Mouse (Mus musculus): ENCODE results near the gene Stxbp5l. TPM values are rescaled to one million over a fixed set of nuclear protein-coding genes. Genes with fewer than 3 reads are reported as not detected.
A peak's percentile ranks its signal among the peaks of the same experiment; 100 is the strongest.
"Not testable (repeated sequence)": the region's sequence is repeated elsewhere in the genome, so short reads cannot be mapped to it uniquely, and the experiment has no call there.

The Stxbp5l gene
- total RNA-seq (2014; fragmentation: Nextera tagmentation) (not detected in 2 replicates), total RNA-seq (2017) (not detected in 2 replicates)

DNA sequence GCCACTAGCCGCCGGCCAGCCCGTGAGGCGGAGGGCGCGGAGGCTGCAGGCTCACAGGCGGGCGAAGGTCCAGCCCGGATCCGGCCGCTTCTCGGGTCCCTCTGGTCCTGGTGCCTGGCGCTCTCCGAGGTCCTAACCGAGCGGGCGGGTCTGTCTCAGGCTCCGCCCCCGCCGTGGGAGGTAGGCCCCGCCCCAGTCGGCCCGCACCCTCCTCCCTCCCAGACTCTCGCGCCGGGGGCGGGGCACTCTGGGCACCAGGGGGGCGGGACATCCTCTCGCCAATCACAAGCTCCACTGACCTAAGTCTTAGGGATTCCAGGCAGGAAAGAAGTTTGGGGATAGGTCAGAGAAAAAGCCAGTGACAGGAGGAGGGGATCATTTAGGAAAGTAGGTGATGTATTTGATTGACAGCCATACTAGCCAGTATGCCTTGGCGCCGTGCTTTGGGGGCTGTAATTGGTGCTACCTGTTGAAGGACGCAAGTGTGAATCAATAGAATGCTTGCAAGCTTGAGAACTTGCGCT is at the start of gene Stxbp5l:
Stxbp5l (minus strand) TSS at position 142 of the 524 bp plus-strand sequence.
- ATAC-seq (replicated peaks; ENCODE audit: low FRiP score, low TSS enrichment, poor library complexity, severe bottlenecking): peak; percentile 96

DNA sequence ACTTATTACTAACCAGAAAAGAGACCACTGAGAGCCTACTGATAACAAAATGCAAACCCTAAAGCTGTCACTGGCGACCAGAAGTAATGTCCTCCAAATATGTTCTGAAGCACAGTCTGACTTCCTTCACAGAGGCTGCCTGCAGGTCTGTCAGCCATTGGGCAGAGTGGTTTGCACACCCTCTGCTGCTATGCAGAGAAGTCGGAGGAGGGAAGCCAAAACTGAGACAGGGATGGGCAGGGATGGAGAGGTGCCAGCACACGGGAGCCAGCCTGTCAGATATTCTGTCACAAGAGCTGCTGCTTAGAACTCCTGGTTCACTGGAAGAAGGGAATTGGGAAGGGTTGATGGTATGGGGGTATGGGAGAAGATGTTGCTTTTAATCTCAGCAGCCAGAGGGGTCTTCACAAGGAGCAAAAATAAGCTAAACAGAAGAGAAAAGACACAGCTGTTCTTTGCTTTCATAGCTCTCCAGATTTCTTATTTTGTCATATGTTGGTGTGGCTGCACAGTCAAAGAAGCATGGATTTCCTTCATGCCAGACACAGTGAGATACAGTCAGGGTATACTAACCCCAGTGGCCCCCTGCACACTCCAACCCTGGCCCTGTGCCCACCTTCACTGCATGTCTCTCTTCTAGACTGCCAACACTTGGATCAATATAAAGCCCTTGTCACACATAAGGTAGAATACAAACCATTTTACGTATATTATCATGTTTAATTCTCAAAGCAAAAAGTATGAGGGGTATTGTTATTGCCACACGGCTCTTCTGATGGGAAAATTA is 48.8 kb upstream of the Stxbp5l start:
- no peak for ATAC-seq (replicated peaks; ENCODE audit: low FRiP score, low TSS enrichment, poor library complexity, severe bottlenecking)

DNA sequence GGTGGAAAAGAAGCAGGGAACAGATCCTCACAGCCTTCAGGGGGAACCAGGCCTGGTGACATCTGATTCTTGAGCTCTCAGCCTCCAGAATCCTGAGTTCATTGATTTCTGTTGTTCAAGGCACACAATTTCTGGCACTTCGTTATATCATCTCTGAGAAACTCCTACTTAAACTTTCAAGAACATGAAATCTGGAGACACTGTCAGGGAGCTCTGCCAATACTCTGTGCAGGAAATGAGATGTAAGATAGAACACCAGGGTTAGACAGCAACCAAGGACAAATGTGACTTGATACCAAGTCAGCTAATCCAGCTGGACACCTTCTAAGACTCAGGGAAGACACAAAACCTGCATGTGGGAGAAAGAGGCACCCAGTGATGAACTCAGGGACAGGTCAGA is 40.7 kb upstream of the Stxbp5l start:
- ATAC-seq (replicated peaks; ENCODE audit: low FRiP score, low TSS enrichment, poor library complexity, severe bottlenecking): no peak

DNA sequence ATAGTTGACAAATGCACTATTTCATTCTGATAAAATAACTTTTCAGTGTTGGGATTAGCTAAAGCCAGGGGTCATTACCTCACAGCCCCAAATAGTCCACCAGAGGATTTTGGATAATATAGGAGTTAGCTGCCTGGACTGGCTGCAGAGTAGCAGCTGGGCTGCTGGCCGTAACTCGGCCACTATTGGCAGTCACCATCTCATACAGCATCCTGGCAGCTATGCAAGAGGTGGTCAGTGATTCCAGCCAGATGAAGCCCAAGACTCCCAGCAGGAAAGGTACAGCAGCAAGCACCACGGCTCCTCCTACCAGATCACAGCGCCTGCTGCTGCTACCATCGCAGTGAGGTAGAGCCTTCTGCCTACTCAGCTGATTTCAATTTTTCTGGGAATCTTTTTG is 38.1 kb upstream of the Stxbp5l start:
- no peak for ATAC-seq (replicated peaks; ENCODE audit: low FRiP score, low TSS enrichment, poor library complexity, severe bottlenecking)

DNA sequence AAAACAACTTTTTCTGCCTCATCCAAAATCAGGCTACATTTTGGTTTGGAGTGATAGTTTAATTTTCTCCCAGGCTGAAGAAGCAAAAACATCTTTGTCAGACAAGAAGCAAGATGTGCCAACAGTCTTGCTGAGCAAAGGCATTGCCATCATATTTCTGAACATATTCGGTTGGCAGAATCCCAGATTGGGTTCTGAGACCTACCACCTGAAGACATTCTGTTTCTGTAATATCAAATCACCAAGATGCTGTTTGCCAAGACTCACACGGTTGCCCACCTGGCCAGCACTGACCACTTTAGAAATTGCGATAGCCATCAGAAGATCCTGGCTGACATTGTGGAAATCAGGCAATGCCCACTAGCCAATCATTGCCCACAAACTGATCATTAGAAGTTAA is 37.1 kb upstream of the Stxbp5l start:
- no peak for ATAC-seq (replicated peaks; ENCODE audit: low FRiP score, low TSS enrichment, poor library complexity, severe bottlenecking)

DNA sequence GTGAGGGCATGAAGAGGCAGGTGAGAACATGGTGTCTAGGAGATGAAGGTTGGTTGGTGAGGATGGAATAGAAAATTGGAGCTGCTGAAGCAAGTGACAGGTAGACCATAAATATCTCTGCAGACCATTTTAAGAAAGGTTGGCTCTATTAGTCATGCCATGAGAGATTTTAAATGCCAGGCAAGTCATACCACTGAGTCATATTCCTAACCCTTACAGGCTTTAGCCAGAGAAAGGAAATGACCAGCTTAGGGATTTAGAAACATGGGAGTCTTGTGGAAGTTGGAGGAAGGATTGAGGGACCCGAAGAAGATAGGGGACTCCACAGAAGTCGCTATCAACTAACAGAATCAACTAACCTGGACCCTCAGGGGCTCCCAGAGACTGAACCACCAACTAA is 35.8 kb upstream of the Stxbp5l start:
- no peak for ATAC-seq (replicated peaks; ENCODE audit: low FRiP score, low TSS enrichment, poor library complexity, severe bottlenecking)

DNA sequence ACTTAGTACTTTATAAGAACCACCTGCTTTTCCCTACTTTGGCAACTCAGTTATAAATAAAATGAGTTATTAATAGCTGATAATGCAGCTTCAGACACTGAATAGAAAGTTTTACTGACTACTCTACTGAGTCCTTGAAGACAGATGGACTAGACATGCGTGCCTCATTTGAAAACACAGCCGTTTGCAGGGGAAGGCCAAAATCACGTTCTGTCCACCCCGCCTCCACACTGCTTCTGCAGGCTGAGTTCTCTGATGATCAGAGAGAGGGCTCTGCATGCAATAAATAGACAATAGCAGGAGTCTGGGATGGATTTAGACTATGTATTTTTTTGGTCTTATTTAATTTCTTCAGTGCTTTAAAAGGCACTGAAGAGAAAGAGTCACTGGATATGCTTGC is 20.8 kb upstream of the Stxbp5l start:
- no peak for ATAC-seq (replicated peaks; ENCODE audit: low FRiP score, low TSS enrichment, poor library complexity, severe bottlenecking)

DNA sequence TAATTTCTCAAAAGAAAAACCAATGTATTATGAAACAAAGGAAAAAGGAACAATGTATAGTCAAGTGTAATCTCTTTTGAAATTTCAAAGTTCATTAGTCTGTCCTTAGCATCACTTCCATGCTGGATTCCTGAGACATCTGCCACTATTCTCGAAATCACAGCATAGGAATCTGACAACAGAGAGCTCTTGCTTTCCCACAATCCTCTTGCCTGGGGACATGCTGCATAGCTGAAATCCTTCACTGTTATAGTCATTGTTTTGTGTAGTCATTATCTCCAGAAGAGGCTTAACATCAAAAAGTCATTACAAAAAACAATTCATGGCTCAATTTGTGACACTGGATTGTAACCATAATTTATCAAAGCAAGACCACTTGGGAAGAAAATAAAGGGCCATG is 20.2 kb upstream of the Stxbp5l start:
- no peak for ATAC-seq (replicated peaks; ENCODE audit: low FRiP score, low TSS enrichment, poor library complexity, severe bottlenecking)

DNA sequence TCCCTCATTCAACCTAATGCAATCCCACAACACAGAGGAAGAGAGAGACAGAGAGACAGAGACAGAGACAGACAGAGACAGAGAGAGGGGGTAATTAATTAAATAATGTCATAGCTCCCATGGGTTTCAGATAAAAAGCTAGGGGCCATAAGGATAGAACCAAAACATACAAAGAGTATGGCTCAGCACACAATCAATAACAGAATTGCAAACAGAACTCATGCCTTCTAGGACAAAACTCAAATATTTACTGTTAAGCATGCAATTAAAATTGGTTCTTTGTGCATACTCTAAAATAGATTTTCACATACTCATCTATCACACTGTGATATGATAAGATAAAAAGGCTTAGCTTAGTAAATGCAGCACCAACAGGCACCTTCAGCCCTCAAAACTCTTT is 5.2 kb upstream of the Stxbp5l start:
- ATAC-seq (replicated peaks; ENCODE audit: low FRiP score, low TSS enrichment, poor library complexity, severe bottlenecking): no peak

DNA sequence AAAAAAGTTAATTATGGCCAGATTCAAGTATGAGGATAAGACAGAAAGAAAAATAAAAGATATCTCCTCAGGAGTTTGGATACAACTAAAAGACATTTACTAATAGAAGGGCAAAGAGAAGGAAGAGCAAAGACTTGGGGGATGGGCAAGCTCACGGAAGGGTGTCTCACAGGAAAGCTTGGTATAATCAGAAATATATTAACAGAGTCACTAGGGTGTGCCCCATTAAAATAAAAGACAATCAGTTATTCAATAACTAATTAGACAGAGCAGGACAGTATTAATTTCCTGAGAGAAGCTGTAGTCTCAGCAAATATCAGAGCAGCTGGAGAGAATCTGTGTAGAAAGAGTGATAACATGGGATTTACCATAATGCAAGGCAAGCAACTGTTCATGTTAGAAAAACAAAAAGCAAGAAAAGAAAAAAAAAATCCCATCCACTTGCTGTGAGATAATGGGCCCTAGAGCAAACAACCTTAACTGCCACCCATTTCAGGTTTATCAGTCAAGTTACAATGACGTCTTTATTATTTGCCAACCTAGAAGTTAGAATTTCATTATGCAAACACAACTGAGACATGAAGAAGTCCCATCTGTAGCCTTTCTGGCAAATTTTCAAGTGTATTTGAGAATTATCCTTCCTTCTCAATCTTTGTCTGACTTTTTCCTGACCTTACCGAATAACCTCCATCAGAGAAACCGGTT is 4.6 kb upstream of the Stxbp5l start:
- no peak for ATAC-seq (replicated peaks; ENCODE audit: low FRiP score, low TSS enrichment, poor library complexity, severe bottlenecking)

DNA sequence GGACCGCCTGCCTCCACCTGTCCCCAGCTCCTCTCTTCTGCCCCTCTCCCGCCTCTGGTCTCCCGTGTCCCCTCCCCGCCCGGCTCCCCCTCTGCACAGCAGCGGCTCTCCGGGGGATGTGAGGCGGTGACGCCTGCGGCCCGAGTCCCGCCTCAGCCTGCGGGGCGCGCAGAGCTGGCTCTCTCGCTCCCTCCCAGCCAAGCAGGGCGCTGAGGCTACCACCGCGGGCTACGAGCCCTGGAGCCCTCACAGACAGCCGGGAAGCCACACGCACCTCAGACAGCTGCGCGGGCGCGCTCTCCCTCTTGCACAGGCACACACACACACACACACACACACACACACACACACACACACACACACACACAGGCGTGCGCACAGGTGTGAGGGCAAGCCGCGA is 393 bp downstream of the Stxbp5l start:
- peak; percentile 25; the same call in 1 of the 2 replicates for ATAC-seq (replicated peaks; ENCODE audit: low FRiP score, low TSS enrichment, poor library complexity, severe bottlenecking)

DNA sequence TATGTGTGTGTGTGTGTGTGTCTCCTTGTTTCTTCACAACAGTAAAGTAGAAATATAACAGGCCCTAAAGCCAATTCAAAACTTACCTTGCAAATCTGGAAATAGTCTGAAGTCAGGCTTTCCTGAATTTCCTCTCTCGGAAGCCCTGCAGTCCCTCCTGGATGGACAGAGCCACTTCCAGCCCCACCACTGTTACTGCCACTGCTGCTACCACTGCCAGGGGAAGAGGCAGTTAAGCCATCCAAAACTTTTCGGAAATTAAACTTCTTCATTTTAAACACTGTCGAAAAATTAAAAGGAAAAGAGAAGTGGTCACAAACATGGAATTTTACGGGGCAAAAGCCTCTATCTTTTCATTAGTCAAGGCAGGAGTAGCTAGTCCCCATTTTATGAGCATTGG is 1.3 kb downstream of the Stxbp5l start:
- ATAC-seq (replicated peaks; ENCODE audit: low FRiP score, low TSS enrichment, poor library complexity, severe bottlenecking): no peak

DNA sequence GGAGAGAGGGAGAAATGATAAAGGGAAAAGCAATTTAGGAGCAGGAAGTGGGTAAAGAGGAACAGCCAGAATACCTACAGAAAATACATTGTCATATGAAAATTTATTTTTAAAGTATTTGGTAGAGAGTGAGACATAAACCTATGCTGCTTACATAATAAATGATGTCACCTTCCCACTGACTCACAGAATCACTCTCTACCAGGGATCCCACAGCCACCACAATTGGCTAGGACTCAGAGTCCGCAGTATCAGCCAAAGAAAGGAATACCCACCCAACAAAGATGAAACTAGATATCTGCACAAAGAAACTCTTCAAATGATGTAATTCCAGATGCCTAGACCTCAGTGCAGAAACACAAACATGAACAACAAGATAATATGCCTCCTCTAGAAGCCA is 12.0 kb downstream of the Stxbp5l start:
- ATAC-seq (replicated peaks; ENCODE audit: low FRiP score, low TSS enrichment, poor library complexity, severe bottlenecking): no peak

DNA sequence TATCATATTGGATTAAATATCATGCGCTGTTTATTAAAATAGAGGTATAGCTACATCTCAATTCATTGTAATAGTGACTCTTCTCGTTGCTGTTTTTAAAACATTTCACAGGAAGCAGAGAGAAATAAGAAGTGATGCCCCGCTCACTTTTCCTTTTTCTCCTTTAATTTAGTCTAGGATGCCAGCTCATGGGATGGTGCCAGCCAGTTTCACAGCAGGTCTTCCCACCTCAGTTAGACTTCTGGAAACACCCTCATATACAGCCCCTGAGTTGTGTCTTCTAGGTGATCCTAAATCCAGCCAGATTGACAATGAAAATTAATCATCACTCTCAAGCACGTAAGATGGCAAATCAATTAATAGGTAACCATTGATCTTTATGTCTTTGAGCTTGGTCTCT is 17.3 kb downstream of the Stxbp5l start:
- no peak for ATAC-seq (replicated peaks; ENCODE audit: low FRiP score, low TSS enrichment, poor library complexity, severe bottlenecking)

DNA sequence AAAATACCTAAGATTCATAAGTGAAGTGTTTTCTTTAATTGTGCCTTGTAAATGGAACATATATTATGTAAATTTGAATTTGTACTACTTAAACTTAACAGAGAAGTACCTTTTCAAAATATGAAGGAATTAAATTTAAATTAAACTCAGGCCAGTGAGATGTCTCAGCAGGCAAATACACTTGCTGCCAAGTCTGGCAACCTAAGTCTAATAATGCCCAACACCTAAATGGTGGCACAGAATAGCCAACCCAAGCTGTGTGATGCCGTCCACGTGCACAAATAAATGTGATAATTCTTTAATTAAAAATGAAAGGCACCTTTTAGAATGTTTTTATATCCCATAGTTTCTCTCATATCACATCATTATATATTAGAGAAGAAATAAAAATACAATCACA is 20.8 kb downstream of the Stxbp5l start:
- no peak for ATAC-seq (replicated peaks; ENCODE audit: low FRiP score, low TSS enrichment, poor library complexity, severe bottlenecking)

DNA sequence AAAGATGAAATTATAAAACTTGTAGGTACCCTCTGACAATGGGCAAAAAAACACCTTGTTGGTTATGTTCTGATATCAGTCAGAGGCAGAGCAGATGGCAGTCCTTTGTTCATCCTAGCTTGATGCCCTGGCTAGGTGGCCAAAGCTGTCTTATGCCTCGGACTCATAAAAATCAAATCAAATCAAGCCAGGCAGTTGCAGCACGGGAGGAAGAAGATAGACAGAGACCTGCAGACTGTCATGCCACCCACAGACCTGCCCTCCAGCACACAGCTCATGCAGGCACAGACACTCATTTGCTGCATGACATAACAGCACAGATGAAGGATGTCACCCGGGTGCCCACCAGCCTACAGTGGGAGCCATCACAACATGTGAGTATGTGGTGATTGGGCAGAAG is 29.1 kb downstream of the Stxbp5l start:
- ATAC-seq (replicated peaks; ENCODE audit: low FRiP score, low TSS enrichment, poor library complexity, severe bottlenecking): no peak

DNA sequence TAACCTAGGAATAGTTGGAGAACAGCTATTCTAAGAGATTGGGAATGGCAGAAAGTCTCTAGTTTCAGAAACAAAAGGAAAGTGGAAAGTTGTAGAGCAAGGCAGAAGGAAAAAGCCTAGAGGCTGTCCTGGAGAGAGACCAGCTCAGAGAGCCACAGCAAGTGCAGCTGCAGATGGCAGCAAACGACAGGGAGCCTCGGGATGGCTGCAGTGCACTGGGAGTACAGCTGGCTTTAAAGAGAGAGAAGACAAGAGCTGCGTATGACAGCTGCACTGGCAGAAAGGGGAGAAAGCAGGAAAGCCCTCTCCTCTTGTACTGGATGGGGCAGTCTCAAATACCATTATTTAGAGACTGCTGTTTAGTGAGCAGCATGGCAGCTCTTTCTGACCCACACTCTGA is 37.7 kb downstream of the Stxbp5l start:
- no peak for ATAC-seq (replicated peaks; ENCODE audit: low FRiP score, low TSS enrichment, poor library complexity, severe bottlenecking)

DNA sequence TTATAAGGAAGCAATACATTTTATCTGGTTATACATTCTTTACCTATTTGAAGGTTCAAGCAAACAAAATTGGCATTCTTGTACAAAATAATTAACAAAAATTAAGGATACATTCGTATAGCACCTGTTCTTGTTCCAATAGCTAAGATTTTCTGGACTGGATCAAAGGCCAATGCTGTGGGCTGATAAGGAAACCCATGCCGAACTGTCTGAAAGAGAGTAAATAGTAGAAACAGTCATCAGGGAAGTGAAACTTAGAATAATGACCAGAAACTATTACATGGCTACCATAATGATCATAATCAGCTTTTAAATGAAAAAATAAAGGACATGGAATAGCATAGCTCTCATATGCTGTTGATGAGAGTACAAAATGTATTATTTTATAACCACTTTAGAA is 39.8 kb downstream of the Stxbp5l start:
- no peak for ATAC-seq (replicated peaks; ENCODE audit: low FRiP score, low TSS enrichment, poor library complexity, severe bottlenecking)

DNA sequence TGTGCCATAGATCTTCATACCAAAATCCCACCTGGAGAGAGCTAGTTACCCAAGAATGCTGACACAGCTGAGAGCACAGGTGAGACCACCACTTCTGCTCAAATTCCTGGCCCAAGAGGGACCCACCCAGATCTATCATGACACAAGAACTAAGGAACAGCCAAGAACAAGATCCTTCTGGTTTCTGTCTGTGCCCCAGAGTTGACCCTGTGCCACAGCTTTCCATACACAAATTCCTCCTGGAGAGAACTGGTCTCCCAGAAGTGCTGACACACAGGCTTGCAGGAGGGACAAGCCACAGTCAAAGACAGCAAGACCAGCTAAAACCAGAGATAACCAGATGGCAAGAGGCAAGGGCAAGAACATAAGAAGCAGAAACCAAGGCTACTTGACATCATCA is 43.3 kb downstream of the Stxbp5l start:
- not testable (repeated sequence) for ATAC-seq (replicated peaks; ENCODE audit: low FRiP score, low TSS enrichment, poor library complexity, severe bottlenecking)

DNA sequence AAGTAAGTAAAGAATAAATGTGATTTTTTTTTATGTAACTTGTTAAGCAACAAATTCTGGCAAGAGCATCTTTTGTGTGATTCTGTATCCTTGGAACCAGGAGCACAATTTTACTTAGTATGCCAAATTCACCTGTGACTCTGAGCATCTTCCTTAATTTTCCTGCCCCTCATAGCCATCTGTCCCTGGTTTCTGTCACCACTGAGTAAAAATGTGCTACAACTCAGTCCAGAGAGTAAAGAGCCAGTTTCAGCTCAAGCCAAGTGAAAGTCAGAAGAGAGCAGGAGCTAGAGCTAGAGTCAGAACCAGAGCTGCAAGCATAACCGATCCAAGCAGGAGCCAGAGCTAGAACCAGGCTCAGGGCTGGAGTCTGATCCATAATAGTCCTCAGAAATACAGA is 46.6 kb downstream of the Stxbp5l start:
- no peak for ATAC-seq (replicated peaks; ENCODE audit: low FRiP score, low TSS enrichment, poor library complexity, severe bottlenecking)

DNA sequence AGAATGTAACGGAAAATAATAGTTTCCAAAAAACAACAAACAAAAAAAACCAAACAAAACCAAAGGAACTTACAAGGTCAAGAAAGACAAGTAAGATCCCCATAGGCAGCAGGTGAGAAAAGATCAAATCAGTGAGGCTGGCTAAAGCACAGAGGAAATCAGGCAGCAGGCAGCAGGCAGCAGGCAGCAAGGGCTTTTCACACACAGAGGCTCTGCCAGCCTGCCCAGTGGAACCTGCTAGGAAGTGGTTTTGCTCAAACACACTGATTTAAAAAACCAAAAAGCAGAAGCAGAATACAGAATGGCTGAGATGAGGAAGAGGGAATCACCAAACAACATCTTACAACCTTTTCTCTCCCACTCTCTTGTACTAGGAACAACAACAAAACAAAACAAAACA is 47.2 kb downstream of the Stxbp5l start:
- no peak for ATAC-seq (replicated peaks; ENCODE audit: low FRiP score, low TSS enrichment, poor library complexity, severe bottlenecking)

All from megakaryocyte-erythroid progenitor cell, adult 5-6 weeks (primary cell).